Mouse (Mus musculus) ES-Bruce4 (cell line): Measurements from ENCODE around the gene Nlrp4c.

Experiments
- CTCF ChIP-seq: IDR thresholded peaks from one replicate; pipeline ENCODE4 v1.8.1; 2011; ENCODE audit warnings: low read depth, low read length
- POLR2A ChIP-seq: IDR thresholded peaks from one replicate; pipeline ENCODE4 v1.8.1; 2011; ENCODE audit warnings: low read length; ENCODE audit not compliant: insufficient read depth

DNA sequence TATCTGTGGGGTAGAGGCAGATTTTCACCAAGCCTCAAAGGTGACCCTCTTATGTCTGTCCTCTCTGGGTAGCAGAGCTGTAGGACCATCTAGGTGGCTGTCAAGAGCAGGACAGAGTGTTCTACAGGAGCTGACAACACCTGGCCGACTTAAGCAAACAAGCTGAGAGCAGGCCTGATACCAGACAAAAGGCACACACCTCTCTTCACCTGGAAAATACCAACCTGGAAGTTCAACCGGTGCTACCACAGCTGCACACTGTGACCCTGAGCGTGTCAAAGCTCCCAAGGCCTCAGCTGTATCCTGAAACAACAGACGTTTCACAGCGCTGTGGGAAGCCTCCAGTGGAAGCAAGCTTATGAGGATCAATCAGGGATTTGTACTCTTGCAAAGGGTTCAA is 102.7 kb downstream of the Nlrp4c start:
- TF ChIP-seq POLR2A (no peak), CTCF (no peak)
